Mouse (Mus musculus) testis, postnatal 14 days (tissue): ENCODE results near the gene Tmem239.

Experiments used
- DNase-seq: peaks from one replicate; pipeline ENCODE4 v3.0.0; 2021; ENCODE audit warnings: low spot score

Gene Tmem239

GRCm38 (mm10) chr2:130451086-130451726, 44.9 kb downstream of the Tmem239 start:
- no peak for DNase-seq

- no peak for DNase-seq
These were observed 45.4 kb downstream of the Tmem239 start for GRCm38 (mm10) chr2:130451727-130452090.

- no peak for DNase-seq
These were observed 46.0 kb downstream of the Tmem239 start for GRCm38 (mm10) chr2:130452266-130452665.

GRCm38 (mm10) chr2:130453421-130453820, 47.1 kb downstream of the Tmem239 start:
- no peak for DNase-seq

- no peak for DNase-seq
These were observed 48.6 kb downstream of the Tmem239 start for GRCm38 (mm10) chr2:130454748-130455370.
